Mouse (Mus musculus) mouse trophoblast stem cell (cell line): Measurements from ENCODE around the gene Nrg4.

Experiments used
- in situ Hi-C, 2 experiments: fragments of 300-500 bp; cut with MseI, MboI; formaldehyde crosslinking; loops; 2 replicates in 1 of 2; 3 replicates in 1 of 2; pipeline ENCODE4 v1.15.1; 2025

The Nrg4 gene

GRCm38 (mm10) chr9:55326515-55327233 is at the start of gene Nrg4, which contains the start of gene Tmem266:
TSS of gene Nrg4 (minus strand) at chr9:55326844.
TSS of gene Tmem266 (plus strand) at chr9:55326913.
- in situ Hi-C loops, result no loop called here

- in situ Hi-C loops, result no loop called here
Observed at GRCm38 (mm10) chr9:55371908-55372307, 45.3 kb upstream of the Nrg4 start.

- in situ Hi-C loops, result no loop called here
Observed at GRCm38 (mm10) chr9:55368011-55368410, 41.4 kb upstream of the Nrg4 start.

DNA sequence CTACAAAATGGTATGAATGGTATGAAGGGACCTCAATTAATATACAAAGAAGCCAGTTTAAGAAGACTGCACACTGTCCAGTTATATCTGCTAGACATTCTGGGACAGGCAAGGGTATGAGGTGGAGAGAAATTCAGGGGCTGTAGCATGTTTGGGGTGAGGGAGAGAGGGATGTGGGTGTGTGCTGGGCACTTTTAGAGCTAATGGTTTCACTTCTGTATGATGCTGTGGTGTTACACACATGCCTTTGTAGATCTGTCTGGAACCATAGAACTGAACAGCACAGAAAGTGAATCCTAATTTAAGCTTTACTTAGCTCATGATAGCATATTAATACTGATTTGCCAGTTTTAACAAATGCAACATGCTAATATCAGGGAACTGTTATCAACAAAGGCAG is 37.1 kb upstream of the Nrg4 start:
- in situ Hi-C loops, result no loop called here

DNA sequence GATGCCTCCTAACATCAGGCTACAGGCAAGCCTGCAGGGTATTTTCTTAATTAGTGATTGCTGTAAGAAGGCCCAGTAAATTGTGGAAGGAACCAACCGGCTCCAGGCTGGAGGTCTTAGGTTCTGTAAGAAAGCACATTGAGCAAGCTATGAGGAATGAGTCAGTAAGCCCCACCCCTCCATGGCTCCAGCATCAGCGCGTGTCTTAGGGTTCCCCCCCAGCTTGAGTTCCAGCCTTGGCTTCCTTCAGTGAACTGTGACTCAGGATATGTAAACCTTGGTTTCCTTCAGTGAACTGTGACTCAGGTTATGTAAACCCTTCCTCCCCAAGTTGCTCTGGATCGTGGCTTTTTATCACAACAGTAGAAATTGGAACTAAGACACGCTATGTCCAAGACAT is 35.3 kb upstream of the Nrg4 start:
- in situ Hi-C loops, result no loop called here

GRCm38 (mm10) chr9:55360861-55361260 is 34.2 kb upstream of the Nrg4 start:
- in situ Hi-C loops, result no loop called here

GRCm38 (mm10) chr9:55360372-55360771 is 33.7 kb upstream of the Nrg4 start:
- in situ Hi-C loops, result no loop called here

DNA sequence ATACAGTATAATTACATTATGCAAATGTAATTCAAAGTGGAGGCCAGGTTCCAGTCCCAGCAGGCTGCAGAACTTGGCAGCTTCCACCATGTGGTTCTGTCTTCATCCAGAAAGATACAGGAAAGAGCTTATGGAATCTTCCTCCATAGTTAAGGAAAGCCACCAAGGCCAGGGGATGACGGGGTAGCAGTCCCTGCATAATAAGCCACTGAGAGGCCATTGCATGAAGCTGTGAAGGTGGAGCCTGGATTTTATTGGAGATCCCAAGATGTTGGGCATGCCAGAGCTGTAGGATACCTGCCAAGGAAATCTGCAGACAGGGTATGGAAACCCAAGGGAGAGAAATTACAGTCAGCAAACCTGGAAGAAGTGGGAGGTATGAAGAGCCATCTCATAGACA is 30.5 kb upstream of the Nrg4 start:
- in situ Hi-C loops, result no loop called here

- in situ Hi-C loops, result no loop called here
Observed at GRCm38 (mm10) chr9:55355270-55355834, 28.7 kb upstream of the Nrg4 start.

GRCm38 (mm10) chr9:55354686-55355085 is 28.0 kb upstream of the Nrg4 start:
- in situ Hi-C loops, result no loop called here

DNA sequence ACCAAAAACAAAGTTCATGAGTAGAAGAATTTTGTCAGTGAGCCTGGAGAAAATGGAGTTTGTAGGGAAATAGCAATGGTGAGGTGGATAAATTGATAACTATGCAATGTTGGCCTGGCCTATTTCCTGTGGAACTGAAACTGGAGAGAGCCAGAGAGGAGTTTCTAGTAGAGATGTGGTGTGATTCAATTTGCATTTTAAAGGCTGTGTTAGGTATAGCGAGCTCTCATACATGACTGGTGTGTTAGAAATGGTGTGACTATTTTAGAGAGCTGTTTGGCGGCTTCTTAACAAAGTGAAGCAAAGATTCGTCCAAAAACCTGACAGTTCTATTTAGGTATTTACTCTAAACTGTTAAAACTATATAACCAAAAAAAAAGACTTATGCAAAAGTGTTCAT is 22.0 kb upstream of the Nrg4 start:
- in situ Hi-C loops, result no loop called here

GRCm38 (mm10) chr9:55345332-55345731 is 18.7 kb upstream of the Nrg4 start:
- in situ Hi-C loops, result no loop called here

- in situ Hi-C loops, result no loop called here
Observed at GRCm38 (mm10) chr9:55344165-55344564, 17.5 kb upstream of the Nrg4 start.

- in situ Hi-C loops, result no loop called here
Observed at GRCm38 (mm10) chr9:55332949-55333348, 6.3 kb upstream of the Nrg4 start.

DNA sequence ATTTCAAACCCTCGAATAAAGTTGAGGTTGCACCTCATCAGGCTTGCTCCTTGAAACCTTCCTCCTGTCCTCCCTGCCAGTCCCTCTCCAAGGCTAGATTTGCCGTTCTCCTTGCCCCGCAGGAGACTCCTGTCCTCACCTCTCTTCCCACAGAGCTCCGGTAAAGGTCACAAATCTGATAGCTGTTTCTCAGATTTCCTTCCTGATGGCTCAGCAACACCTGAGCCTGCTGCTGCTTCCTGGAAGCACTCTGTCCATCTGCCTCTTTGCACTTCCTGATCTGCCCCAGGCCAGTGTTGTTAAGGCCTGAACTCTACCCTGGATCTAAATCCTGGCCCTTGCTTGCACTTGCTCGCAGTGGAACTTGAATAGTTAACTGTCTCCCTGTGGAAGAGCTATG is 5.8 kb upstream of the Nrg4 start:
- in situ Hi-C loops, result no loop called here

DNA sequence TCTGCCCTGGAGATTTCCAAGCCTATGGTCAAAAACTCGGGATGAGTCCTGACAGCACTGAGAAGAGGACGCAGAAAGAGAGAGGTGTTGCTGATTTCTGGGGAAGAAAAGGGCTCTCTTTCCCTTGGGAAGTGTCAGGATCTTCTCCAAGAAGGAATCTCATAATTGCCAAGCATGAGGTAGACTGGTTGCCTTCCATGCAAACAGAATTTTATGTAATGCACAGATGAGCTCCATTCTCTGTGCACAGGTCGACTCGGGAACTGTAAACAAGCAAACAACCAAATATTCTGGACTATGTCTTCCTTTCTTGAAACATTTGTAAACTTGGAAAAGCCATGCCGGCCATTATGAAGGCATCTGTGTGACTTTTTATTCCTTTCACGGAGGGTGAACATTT is 2.8 kb upstream of the Nrg4 start:
- in situ Hi-C loops, result no loop called here

GRCm38 (mm10) chr9:55328151-55328918 is 1.7 kb upstream of the Nrg4 start:
- in situ Hi-C loops, result no loop called here

DNA sequence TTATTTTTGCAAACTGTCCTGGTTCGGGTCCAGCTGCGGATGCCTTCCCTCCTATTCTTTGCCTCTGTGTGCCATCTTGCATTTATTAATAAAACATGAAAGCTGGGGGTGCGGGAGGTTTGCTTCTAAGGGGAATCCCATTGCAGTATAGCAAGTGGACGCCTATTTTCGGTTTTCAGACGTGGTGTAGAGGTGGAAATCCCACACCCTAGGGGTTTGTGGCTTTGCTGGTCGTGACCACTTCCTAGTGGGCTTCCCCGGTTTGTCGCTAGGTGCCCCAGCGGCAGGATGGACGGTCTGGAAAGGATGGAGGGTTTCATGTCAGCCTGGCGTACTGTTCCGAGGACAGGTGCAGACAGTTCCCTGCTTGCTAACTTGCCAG is 581 bp upstream of the Nrg4 start:
- in situ Hi-C loops, result no loop called here

DNA sequence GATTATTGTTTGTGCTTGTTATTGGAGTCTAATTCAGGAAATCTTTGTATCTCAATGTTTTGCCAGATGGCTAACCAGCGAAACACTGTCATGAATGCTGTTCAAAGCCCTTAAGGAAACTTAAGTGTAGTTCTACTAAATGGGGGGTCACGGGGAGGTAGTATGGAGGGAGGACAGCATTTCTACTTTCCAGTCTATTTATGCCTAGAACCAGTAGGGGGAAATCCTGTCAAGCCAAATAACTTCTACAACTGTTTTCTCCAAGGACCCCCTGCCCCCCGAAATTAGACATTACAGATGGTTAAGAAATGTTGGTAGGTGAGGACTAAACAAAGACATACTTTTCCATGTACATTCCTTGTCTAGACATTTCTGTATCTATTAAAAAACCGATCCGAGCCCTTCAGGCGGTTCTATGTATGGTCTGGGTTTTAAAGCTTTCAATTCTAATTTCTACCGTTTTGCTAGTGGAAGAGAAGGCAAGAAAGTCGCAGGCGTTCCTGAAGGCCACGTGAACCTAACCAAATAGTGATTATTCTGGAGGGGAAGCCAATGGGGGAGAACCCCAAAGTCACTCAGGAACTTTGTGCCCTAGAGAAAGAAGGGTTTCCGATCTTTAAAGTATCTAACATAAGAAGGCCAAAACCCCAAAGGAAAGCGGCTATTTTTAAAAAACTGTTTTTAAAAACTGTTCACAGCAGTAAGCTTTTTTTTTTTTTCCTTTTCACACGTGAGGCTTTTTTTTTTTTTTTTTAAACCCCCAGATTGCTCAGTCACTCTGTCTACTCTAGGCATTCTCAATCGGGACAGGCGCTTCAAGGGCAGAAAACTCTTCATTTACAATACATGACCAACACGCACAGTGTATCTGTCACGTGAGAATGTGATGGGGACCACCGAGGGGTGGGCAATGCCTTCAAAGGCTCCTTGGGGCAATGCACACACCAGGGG is 805 bp downstream of the Nrg4 start:
- in situ Hi-C loops, result no loop called here

DNA sequence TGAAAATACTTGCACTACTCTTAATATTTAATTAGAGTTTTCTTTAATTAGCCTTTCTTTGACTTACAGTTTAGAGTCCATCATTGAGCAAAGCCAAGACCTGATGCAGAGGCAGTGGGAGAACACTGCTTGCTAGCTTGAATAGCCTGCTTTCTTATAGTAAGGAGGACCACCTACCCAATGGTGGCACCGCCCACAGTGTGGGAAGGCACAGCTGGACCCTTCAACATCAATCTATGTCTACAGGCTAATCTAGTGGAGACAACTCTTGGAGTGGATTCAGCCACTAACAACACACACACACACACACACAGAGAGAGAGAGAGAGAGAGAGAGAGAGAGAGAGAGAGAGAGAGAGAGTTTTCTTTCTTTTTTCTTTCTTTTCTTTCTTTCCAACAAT is 1.6 kb downstream of the Nrg4 start:
- in situ Hi-C loops, result no loop called here

DNA sequence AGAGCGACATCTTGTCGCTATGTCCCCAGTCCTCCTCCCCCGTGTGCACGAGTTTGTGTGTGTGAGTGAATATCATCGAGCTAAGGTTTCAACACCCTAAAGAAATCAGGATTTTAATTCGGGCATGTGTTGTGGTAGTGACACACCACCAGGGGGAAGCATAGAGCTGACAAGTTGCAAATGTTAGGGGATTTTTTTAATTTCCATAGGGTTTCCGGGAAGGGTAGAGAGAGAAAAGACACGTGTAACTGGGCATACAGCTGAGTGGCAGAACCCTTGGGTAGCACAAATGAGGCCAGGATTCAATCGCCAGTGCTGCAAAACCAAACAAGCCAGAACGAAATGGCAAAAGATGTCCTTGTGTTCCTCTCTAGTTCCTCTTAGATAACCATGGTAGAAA is 2.1 kb downstream of the Nrg4 start:
- in situ Hi-C loops, result no loop called here

DNA sequence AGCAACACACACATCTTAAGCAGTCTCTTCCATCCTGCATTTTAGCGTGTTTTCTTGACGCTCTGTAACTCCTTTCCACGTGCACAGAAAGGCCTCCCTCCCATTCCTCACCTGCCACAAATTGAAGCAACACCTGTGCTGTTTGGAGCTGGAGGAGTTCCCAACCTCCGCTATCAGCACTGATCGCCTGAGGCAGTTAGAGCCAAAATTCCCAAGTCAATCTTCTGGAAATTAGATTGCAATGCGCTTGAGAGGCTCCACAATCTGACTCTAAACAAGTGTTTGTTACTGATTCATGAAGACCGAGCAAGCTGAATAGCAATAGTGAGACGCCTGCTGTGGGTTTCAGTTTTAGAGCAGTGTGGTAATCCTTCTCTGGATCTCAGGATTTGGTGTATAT is 2.6 kb downstream of the Nrg4 start:
- in situ Hi-C loops, result no loop called here
